Mouse (Mus musculus) adipose tissue, adult 10 weeks (tissue): Measurements from ENCODE around the gene Adgre4. TPM values are rescaled to one million over a fixed set of nuclear protein-coding genes. Genes with fewer than 3 reads are reported as not detected.

Source experiments
- polyA plus RNA-seq: library from polyadenylated mRNA; stranded (reverse); fragments of 350-450 nt; fragmentation: Illumina TruSeq; extraction: RNeasy Lipid Tissue Mini Kit (QIAGEN cat#74804); gene quantifications from one replicate; pipeline ENCODE4 v1.2.3, GENCODE M21; 2014; ENCODE audit warnings: low read depth, low replicate concordance

Adgre4 gene
- polyA plus RNA-seq = 1.3 TPM

GRCm38 (mm10) chr17:55749786-55750185, at the start of gene Adgre4:
TSS of gene Adgre4 (plus strand) at chr17:55749984.

GRCm38 (mm10) chr17:55711984-55712811, 37.6 kb upstream of the Adgre4 start, which contains the start of gene Pot1b:
TSS of gene Pot1b (minus strand) at chr17:55712628.

GRCm38 (mm10) chr17:55878636-55879369, 129.0 kb downstream of the Adgre4 start, which contains the start of gene Zfp119a:
TSS of gene Zfp119a (minus strand) at chr17:55878930.

Other genes starting within 250 kb of the Adgre4 start
- not detected for gene Vmn2r118, start 124.8 kb upstream of the Adgre4 start, polyA plus RNA-seq
- gene Pot1b, start 37.4 kb upstream of the Adgre4 start, polyA plus RNA-seq = 8.3 TPM
- gene Zfp119a, start 128.9 kb downstream of the Adgre4 start, polyA plus RNA-seq = 4.8 TPM
- 9.7 TPM for gene Zfp959, start 142.1 kb downstream of the Adgre4 start, polyA plus RNA-seq
- 7.1 TPM for gene Zfp119b, start 199.5 kb downstream of the Adgre4 start, polyA plus RNA-seq
- gene Ebi3, start 202.7 kb downstream of the Adgre4 start, polyA plus RNA-seq = 2.5 TPM
- 10.1 TPM for gene Yju2, start 209.1 kb downstream of the Adgre4 start, polyA plus RNA-seq
- 2.6 TPM for gene Shd, start 220.5 kb downstream of the Adgre4 start, polyA plus RNA-seq
- not detected for gene Fsd1, start 236.5 kb downstream of the Adgre4 start, polyA plus RNA-seq